Mouse (Mus musculus): ENCODE data around the gene Serinc1.
"Not testable (repeated sequence)": the region's sequence is repeated elsewhere in the genome, so short reads cannot be mapped to it uniquely, and the experiment has no call there.

The Serinc1 gene

GRCm38 (mm10) chr10:57532218-57533101 lies at the start of gene Serinc1:
Gene Serinc1 (minus strand): TSS chr10:57532530.
- Histone ChIP-seq H3K36me3 (ENCODE audit: control insufficient read depth, insufficient read depth, low read length, poor library complexity, severe bottlenecking) (no peaks in the 10 kb centered on the region), H3K27me3 (ENCODE audit: control insufficient read depth, insufficient read depth, low read length, poor library complexity, severe bottlenecking) (no peaks in the 10 kb centered on the region)
- peak; percentile 98 for DNase-seq (ENCODE audit: low read depth, low spot score)

DNA sequence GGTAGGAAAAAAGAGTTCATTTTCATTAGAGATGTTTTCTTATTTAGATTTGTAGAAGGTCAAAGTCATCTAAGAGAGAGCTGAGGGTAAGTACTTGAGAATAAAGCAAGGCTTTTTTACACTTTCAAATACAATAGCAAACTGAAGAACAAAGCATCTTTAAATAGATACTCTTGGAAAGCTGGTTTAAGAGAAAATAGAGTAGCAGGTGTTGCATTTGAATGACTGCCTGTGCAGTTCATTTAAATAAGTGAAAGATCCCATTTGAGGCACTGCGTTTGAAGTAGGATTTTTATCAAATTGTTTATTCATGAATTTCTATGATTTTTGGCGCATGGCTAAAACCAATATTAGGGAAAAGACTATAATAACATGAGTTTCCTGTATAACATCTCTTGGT lies 44.4 kb upstream of the Serinc1 start:
- H3K36me3 ChIP-seq (ENCODE audit: control insufficient read depth, insufficient read depth, low read length, poor library complexity, severe bottlenecking), result no peaks in the 10 kb centered on the region
- no peak for DNase-seq (ENCODE audit: low read depth, low spot score)
- H3K27me3 ChIP-seq (ENCODE audit: control insufficient read depth, insufficient read depth, low read length, poor library complexity, severe bottlenecking), result no peaks in the 10 kb centered on the region

GRCm38 (mm10) chr10:57572130-57572529 lies 39.8 kb upstream of the Serinc1 start:
- no peak for DNase-seq (ENCODE audit: low read depth, low spot score)

DNA sequence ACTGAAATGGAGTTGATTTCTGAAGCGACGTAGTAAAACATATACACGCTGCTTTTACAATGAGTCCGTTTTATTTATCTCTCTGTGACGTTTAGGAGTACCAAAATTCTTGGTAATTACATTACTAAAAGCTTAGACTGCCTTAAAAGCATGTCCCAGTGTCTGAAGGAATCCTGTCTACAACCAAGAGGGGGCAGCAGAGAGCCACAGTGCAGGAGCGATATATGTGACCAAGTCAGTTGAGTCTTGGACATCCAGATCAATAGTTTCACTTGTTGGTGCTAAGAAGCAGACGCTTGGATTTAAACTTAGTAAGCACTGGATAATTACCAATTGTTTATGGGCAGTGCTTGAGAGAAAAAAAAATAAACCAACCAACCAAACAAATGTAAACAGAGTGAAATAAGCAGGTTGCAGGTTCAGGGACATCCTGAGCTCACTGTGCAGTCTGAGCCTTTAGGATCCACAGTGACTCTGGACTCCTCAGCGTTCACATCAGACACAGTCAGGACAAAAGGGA lies 38.9 kb upstream of the Serinc1 start:
- peak; percentile 88 for DNase-seq (ENCODE audit: low read depth, low spot score)
- Histone ChIP-seq H3K27me3 (ENCODE audit: control insufficient read depth, insufficient read depth, low read length, poor library complexity, severe bottlenecking) (no peaks in the 10 kb centered on the region), H3K36me3 (ENCODE audit: control insufficient read depth, insufficient read depth, low read length, poor library complexity, severe bottlenecking) (no peaks in the 10 kb centered on the region)

More at GRCm38 (mm10) chr10:57572130-57572529, 39.8 kb upstream of the Serinc1 start:
- no peaks in the 10 kb centered on the region for H3K36me3 ChIP-seq (ENCODE audit: control insufficient read depth, insufficient read depth, low read length, poor library complexity, severe bottlenecking)
- H3K27me3 ChIP-seq (ENCODE audit: control insufficient read depth, insufficient read depth, low read length, poor library complexity, severe bottlenecking), result no peaks in the 10 kb centered on the region

- no peak for DNase-seq (ENCODE audit: low read depth, low spot score)
- H3K36me3 ChIP-seq (ENCODE audit: control insufficient read depth, insufficient read depth, low read length, poor library complexity, severe bottlenecking), result no peaks in the 10 kb centered on the region
Observed at GRCm38 (mm10) chr10:57569023-57569931, 36.9 kb upstream of the Serinc1 start.

GRCm38 (mm10) chr10:57566221-57566620 lies 33.9 kb upstream of the Serinc1 start:
- no peak for DNase-seq (ENCODE audit: low read depth, low spot score)
- Histone ChIP-seq H3K27me3 (ENCODE audit: control insufficient read depth, insufficient read depth, low read length, poor library complexity, severe bottlenecking) (no peaks in the 10 kb centered on the region), H3K36me3 (ENCODE audit: control insufficient read depth, insufficient read depth, low read length, poor library complexity, severe bottlenecking) (no peaks in the 10 kb centered on the region)

More at GRCm38 (mm10) chr10:57569023-57569931, 36.9 kb upstream of the Serinc1 start:
- no peaks in the 10 kb centered on the region for H3K27me3 ChIP-seq (ENCODE audit: control insufficient read depth, insufficient read depth, low read length, poor library complexity, severe bottlenecking)

DNA sequence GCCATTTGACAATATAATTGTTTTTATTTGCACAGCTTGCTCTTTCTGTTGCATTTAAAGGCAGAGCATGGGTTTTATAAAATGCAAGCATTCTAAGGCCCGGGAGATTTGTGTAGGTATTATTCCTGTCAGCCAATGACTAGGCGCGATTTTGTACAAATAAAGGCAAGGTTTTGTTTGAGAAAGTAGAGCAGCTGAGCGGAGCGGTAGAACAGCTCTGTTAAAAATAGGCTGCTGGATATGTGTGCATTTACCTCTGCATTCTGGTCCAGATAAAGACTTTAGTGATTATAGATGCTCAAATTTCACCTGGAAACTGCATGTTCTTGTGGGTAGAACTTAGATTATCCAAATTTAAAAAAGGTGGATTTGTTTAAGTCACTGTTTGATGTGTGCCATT lies 25.3 kb upstream of the Serinc1 start:
- Histone ChIP-seq H3K27me3 (ENCODE audit: control insufficient read depth, insufficient read depth, low read length, poor library complexity, severe bottlenecking) (no peaks in the 10 kb centered on the region), H3K36me3 (ENCODE audit: control insufficient read depth, insufficient read depth, low read length, poor library complexity, severe bottlenecking) (no peaks in the 10 kb centered on the region)
- no peak for DNase-seq (ENCODE audit: low read depth, low spot score)

DNA sequence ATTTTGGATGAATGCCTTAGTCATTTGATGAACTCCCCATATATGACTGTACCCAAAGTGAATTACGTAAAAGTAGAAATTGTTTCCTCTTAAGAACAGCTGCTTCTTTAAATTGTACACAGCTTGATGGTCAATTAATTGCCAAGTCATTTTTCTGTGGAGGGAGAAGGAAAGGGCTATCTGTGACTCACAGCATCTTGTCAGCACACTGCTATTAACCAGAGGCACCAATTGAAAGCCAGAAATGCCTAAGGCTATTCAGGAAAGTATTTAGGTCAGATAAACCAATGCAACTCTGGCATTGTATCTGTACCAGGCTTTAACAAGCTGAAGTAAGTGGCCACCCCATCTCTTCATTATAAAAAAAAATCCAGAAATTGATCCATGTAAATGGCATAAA lies 21.4 kb upstream of the Serinc1 start:
- Histone ChIP-seq H3K27me3 (ENCODE audit: control insufficient read depth, insufficient read depth, low read length, poor library complexity, severe bottlenecking) (no peaks in the 10 kb centered on the region), H3K36me3 (ENCODE audit: control insufficient read depth, insufficient read depth, low read length, poor library complexity, severe bottlenecking) (no peaks in the 10 kb centered on the region)
- DNase-seq (ENCODE audit: low read depth, low spot score), result no peak

- no peak for DNase-seq (ENCODE audit: low read depth, low spot score)
- H3K36me3 ChIP-seq (ENCODE audit: control insufficient read depth, insufficient read depth, low read length, poor library complexity, severe bottlenecking), result no peaks in the 10 kb centered on the region
- H3K27me3 ChIP-seq (ENCODE audit: control insufficient read depth, insufficient read depth, low read length, poor library complexity, severe bottlenecking), result no peaks in the 10 kb centered on the region
Observed at GRCm38 (mm10) chr10:57549631-57550030, 17.3 kb upstream of the Serinc1 start.

GRCm38 (mm10) chr10:57543890-57544289 lies 11.6 kb upstream of the Serinc1 start:
- H3K27me3 ChIP-seq (ENCODE audit: control insufficient read depth, insufficient read depth, low read length, poor library complexity, severe bottlenecking); H3K36me3 ChIP-seq (ENCODE audit: control insufficient read depth, insufficient read depth, low read length, poor library complexity, severe bottlenecking); DNase-seq (ENCODE audit: low read depth, low spot score): not testable (repeated sequence)

DNA sequence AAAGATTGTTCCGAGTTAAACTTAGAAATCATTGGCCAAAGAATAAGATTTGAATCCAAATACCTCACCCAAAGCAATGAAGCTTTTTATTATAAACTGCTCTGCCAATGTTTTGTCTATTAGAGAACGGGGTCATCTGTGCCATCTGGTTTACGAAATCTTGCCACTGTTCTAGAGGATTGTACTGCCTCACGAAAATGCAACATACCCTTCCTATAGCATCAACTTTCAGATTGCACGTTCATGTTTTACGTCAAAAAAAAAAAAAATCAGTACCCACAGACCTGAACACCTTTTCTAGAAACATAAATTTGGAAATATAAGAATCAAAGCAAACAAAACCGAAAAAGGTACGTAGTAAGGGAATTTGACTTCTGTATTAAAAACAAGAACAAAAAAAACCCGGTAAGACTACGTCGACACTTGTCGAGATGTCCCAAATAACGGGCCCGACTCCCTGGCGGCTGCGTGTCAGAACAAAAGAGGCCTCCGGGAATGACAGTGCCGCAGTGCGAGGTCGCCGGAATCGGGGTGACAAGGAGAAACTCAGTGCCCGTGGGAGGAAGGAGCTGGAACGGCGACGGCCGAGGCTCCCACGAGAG lies 613 bp downstream of the Serinc1 start:
- H3K27me3 ChIP-seq (ENCODE audit: control insufficient read depth, insufficient read depth, low read length, poor library complexity, severe bottlenecking), result no peaks in the 10 kb centered on the region
- no peak for DNase-seq (ENCODE audit: low read depth, low spot score)
- peaks cover 2% of the 10 kb centered on the region; the same call in 1 of the 2 replicates for H3K36me3 ChIP-seq (ENCODE audit: control insufficient read depth, insufficient read depth, low read length, poor library complexity, severe bottlenecking)

GRCm38 (mm10) chr10:57531076-57531475 lies 1.3 kb downstream of the Serinc1 start:
- Histone ChIP-seq H3K36me3 (ENCODE audit: control insufficient read depth, insufficient read depth, low read length, poor library complexity, severe bottlenecking) (peaks cover 2% of the 10 kb centered on the region; the same call in 1 of the 2 replicates), H3K27me3 (ENCODE audit: control insufficient read depth, insufficient read depth, low read length, poor library complexity, severe bottlenecking) (no peaks in the 10 kb centered on the region)
- no peak for DNase-seq (ENCODE audit: low read depth, low spot score)

GRCm38 (mm10) chr10:57526469-57526868 lies 5.9 kb downstream of the Serinc1 start:
- peaks cover 11% of the 10 kb centered on the region; the same call in 1 of the 2 replicates for H3K36me3 ChIP-seq (ENCODE audit: control insufficient read depth, insufficient read depth, low read length, poor library complexity, severe bottlenecking)

GRCm38 (mm10) chr10:57515278-57515677 lies 17.1 kb downstream of the Serinc1 start:
- peaks cover 11% of the 10 kb centered on the region; the same call in 1 of the 2 replicates for H3K36me3 ChIP-seq (ENCODE audit: control insufficient read depth, insufficient read depth, low read length, poor library complexity, severe bottlenecking)
- no peak for DNase-seq (ENCODE audit: low read depth, low spot score)
- H3K27me3 ChIP-seq (ENCODE audit: control insufficient read depth, insufficient read depth, low read length, poor library complexity, severe bottlenecking), result no peaks in the 10 kb centered on the region

More at GRCm38 (mm10) chr10:57526469-57526868, 5.9 kb downstream of the Serinc1 start:
- H3K27me3 ChIP-seq (ENCODE audit: control insufficient read depth, insufficient read depth, low read length, poor library complexity, severe bottlenecking), result no peaks in the 10 kb centered on the region
- DNase-seq (ENCODE audit: low read depth, low spot score), result no peak

Measured in splenic B cell, adult 2 months (primary cell).